8 mouse cellular contexts compared by ENCODE assay signal in the genomic region with DNA sequence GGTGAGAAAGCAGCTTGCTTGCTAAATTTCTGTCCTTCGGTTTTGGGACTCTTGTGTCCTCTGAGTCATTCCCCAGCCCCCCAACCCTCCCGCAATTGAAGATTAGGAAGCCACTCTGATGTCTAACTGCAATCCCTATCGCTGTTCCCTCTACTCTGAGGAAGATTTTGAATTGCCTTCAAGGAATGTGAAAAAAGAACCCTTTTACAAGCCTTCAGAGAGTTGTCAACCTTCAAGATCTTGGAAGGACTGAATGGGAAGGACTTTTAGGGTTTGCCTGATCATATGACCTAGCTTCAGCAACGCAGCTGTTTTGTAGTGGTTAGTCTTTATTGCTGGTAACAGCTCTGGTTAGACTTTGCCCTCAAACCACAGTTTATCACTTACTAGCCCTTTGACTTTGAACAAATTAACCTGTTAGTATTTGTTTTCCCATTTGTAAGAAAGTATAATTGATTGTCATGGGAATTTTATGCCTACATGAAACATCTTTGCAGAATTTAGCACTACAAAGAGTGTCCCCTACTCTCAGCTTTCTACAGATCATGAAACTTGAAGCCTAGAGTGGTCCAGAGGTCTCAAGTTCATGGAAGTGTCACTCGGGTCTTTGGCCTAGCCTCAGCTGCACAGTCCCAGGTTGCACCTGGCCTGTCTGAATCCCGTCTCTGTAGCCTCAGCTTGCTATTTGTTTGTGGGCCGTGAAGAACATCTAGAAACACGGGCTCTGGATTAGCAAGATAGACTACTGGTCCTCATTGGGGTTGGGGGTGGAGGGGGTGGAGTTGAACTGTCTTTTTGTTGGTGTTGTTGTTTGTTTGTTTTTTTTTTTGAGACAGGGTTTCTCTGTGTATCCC. TPM values are rescaled to one million over a fixed set of nuclear protein-coding genes. Genes with fewer than 3 reads are reported as not detected.
DNase-seq lines count a peak whose midpoint lies in the region; ATAC-seq lines count a peak whose summit lies in the region.

No protein-coding gene starts in this region.

- WGBS in neural tube, embryonic 11.5 days: 23% methylated on average over 8 of the region's 8 CpGs
- 37% methylated on average over 8 of the region's 8 CpGs for WGBS in forebrain, embryonic 11.5 days
- 21% methylated on average over 8 of the region's 8 CpGs for WGBS in kidney, embryonic 15.5 days

- no peaks in the 10 kb centered on the region for H3K9me3 ChIP-seq in neural tube, embryonic 11.5 days (ENCODE audit: control insufficient read depth, low read length)
- no peaks in the 10 kb centered on the region for H3K9me3 ChIP-seq in forebrain, embryonic 11.5 days (ENCODE audit: control insufficient read depth, low read length)
- no peaks in the 10 kb centered on the region for H3K9me3 ChIP-seq in kidney, embryonic 15.5 days (replicated peaks)

- 0 out of 2 replicates have a peak, but pooled peaks cover 2% of the 10 kb centered on the region for H3K27me3 ChIP-seq in neural tube, embryonic 11.5 days (ENCODE audit: control insufficient read depth, insufficient read depth, low read length)
- peaks cover 3% of the 10 kb centered on the region; the same call in 1 of the 2 replicates for H3K27me3 ChIP-seq in forebrain, embryonic 11.5 days (ENCODE audit: control insufficient read depth, insufficient read depth, low read length)
- no peaks in the 10 kb centered on the region for H3K27me3 ChIP-seq in kidney, embryonic 15.5 days

- DNase-seq in neural tube, embryonic 11.5 days (ENCODE audit: low spot score): no peak
- DNase-seq in neural tube, embryonic 10.5 days (ENCODE audit: extremely low spot score, low spot score): no peak
- DNase-seq in forebrain, embryonic 11.5 days (ENCODE audit: low spot score): no peak
- peak; percentile 32 for DNase-seq in naive thymus-derived CD4-positive, alpha-beta T cell, adult 2 months (ENCODE audit: low read depth)
- DNase-seq in layer of hippocampus, adult 11-12 months (ENCODE audit: low spot score): no peak
- no peak for DNase-seq in thymus, postnatal 36 days
- no peak for DNase-seq in right cerebral cortex, adult 18-20 months

- ATAC-seq in neural tube, embryonic 11.5 days (ENCODE audit: insufficient read depth, low FRiP score, low TSS enrichment): no peak
- ATAC-seq in forebrain, embryonic 11.5 days (replicated peaks; ENCODE audit: low FRiP score): no peak
- ATAC-seq in kidney, embryonic 15.5 days (replicated peaks; ENCODE audit: low FRiP score): no peak

- no peaks in the 10 kb centered on the region for H3K36me3 ChIP-seq in neural tube, embryonic 11.5 days (ENCODE audit: control insufficient read depth, insufficient read depth, low read length)
- no peaks in the 10 kb centered on the region for H3K36me3 ChIP-seq in forebrain, embryonic 11.5 days (ENCODE audit: control insufficient read depth, insufficient read depth, low read length)
- H3K36me3 ChIP-seq in kidney, embryonic 15.5 days: no peaks in the 10 kb centered on the region

- H3K4me2 ChIP-seq in neural tube, embryonic 11.5 days (ENCODE audit: low read depth): peak overlapping the region; percentile 48
- H3K4me2 ChIP-seq in forebrain, embryonic 11.5 days (ENCODE audit: low read depth, low read length, severe bottlenecking): peak overlapping the region; percentile 74
- H3K4me2 ChIP-seq in kidney, embryonic 15.5 days: peak overlapping the region; percentile 77

- H3K9ac ChIP-seq in neural tube, embryonic 11.5 days (ENCODE audit: low read length): peak overlapping the region; percentile 65
- peak overlapping the region; percentile 82 for H3K9ac ChIP-seq in forebrain, embryonic 11.5 days (ENCODE audit: low read length)
- peak overlapping the region; percentile 41 for H3K9ac ChIP-seq in kidney, embryonic 15.5 days

- peaks cover 57% of the 10 kb centered on the region for H3K4me1 ChIP-seq in neural tube, embryonic 11.5 days (ENCODE audit: control insufficient read depth, insufficient read depth, low read length)
- H3K4me1 ChIP-seq in forebrain, embryonic 11.5 days (replicated peaks; ENCODE audit: control insufficient read depth, insufficient read depth, low read length): peaks cover 52% of the 10 kb centered on the region
- H3K4me1 ChIP-seq in kidney, embryonic 15.5 days: peaks cover 92% of the 10 kb centered on the region

- peak overlapping the region; percentile 99 for H3K27ac ChIP-seq in neural tube, embryonic 11.5 days (ENCODE audit: low read depth, low read length)
- peak overlapping the region; percentile 92 for H3K27ac ChIP-seq in forebrain, embryonic 11.5 days (ENCODE audit: low read depth, low read length)
- peak overlapping the region; percentile 98 for H3K27ac ChIP-seq in kidney, embryonic 15.5 days

- H3K4me3 ChIP-seq in neural tube, embryonic 11.5 days (ENCODE audit: low read depth, low read length): peak overlapping the region; percentile 19
- H3K4me3 ChIP-seq in forebrain, embryonic 11.5 days (ENCODE audit: low read depth, low read length): peak overlapping the region; percentile 31
- peak overlapping the region; percentile 48 for H3K4me3 ChIP-seq in kidney, embryonic 15.5 days (replicated peaks)

RNA-seq across cellular contexts. Expression of gene Gpr84, which starts 4.4 kb away (rescaled TPM):
- polyA plus RNA-seq in neural tube, embryonic 11.5 days (2014; fragmentation: Nextera tagmentation; extraction: Ambion mirVana): 0.34 and 0.50 TPM in 2 replicates
- polyA plus RNA-seq in forebrain, embryonic 11.5 days (2014; fragmentation: Nextera tagmentation; extraction: Ambion mirVana): not detected in 2 replicates
- polyA plus RNA-seq in kidney, embryonic 15.5 days (2015; fragmentation: Nextera tagmentation; extraction: Ambion mirVana): 0.42 and 0.48 TPM in 2 replicates

RNA-seq across cellular contexts. Expression of gene Copz1, which starts 33.5 kb away (rescaled TPM):
- polyA plus RNA-seq in neural tube, embryonic 11.5 days (2014; fragmentation: Nextera tagmentation; extraction: Ambion mirVana): 307 and 317 TPM in 2 replicates
- 265 TPM in 2 replicates for polyA plus RNA-seq in forebrain, embryonic 11.5 days (2014; fragmentation: Nextera tagmentation; extraction: Ambion mirVana)
- 298 and 300 TPM in 2 replicates for polyA plus RNA-seq in kidney, embryonic 15.5 days (2015; fragmentation: Nextera tagmentation; extraction: Ambion mirVana)

RNA-seq across cellular contexts. Expression of gene Zfp385a, which starts 33.9 kb away (rescaled TPM):
- 26.1 and 27.5 TPM in 2 replicates for polyA plus RNA-seq in neural tube, embryonic 11.5 days (2014; fragmentation: Nextera tagmentation; extraction: Ambion mirVana)
- 27.4 and 27.8 TPM in 2 replicates for polyA plus RNA-seq in forebrain, embryonic 11.5 days (2014; fragmentation: Nextera tagmentation; extraction: Ambion mirVana)
- 12.5 and 14.4 TPM in 2 replicates for polyA plus RNA-seq in kidney, embryonic 15.5 days (2015; fragmentation: Nextera tagmentation; extraction: Ambion mirVana)

RNA-seq across cellular contexts. Expression of gene Nfe2, which starts 47.8 kb away (rescaled TPM):
- 6.5 and 7.3 TPM in 2 replicates for polyA plus RNA-seq in neural tube, embryonic 11.5 days (2014; fragmentation: Nextera tagmentation; extraction: Ambion mirVana)
- polyA plus RNA-seq in forebrain, embryonic 11.5 days (2014; fragmentation: Nextera tagmentation; extraction: Ambion mirVana): 6.6 and 7.6 TPM in 2 replicates
- 5.1 and 6.2 TPM in 2 replicates for polyA plus RNA-seq in kidney, embryonic 15.5 days (2015; fragmentation: Nextera tagmentation; extraction: Ambion mirVana)
